Mouse (Mus musculus) monocyte, adult 5-6 weeks (primary cell): ENCODE measurements around the gene Gm2115. TPM values are rescaled to one million over a fixed set of nuclear protein-coding genes. Genes with fewer than 3 reads are reported as not detected.

Source experiments
- ATAC-seq: fragments of 153-309, 156-312 bp; replicated peaks from 2 replicates; pipeline ENCODE4 v1.8.0; 2017; ENCODE audit warnings: mild to moderate bottlenecking; ENCODE audit not compliant: low TSS enrichment, insufficient number of reproducible peaks, severe bottlenecking, poor library complexity, low FRiP score
- total RNA-seq: library from RNA; stranded (forward); fragments of 200-1000, 200-491, 200-594 nt; gene quantifications from 3 replicates; pipeline ENCODE4 v1.2.3, GENCODE M21; 2017

Gene Gm2115
- total RNA-seq, 1 experiment from 2014 or later: not detected

GRCm38 (mm10) chr7:84579769-84580168 lies 51.0 kb downstream of the Gm2115 start:
- no peak for ATAC-seq

DNA sequence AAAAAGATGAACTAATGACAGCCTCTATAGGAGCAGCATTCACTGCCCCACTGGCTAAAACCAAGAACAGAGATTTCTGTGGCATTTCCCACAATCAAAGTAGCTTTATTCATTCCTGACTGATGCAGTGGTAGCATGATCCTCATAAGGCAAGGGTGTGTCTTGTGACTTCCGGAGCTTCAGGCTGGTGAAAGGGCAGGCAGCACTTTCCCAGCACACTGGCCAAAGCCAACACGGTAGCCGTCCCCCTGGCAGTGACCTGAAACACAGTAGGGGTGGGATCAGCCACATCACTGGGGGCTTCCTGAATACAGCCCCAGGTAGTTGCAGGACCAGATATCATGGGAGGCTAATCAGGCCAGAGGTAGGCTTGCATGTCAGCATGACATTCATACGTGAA lies 56.3 kb downstream of the Gm2115 start:
- ATAC-seq: no peak

- no peak for ATAC-seq
Observed at GRCm38 (mm10) chr7:84586360-84587100, 57.8 kb downstream of the Gm2115 start.

GRCm38 (mm10) chr7:84587101-84587783 lies 58.5 kb downstream of the Gm2115 start:
- no peak for ATAC-seq

- ATAC-seq: no peak
Observed at GRCm38 (mm10) chr7:84590622-84591021, 61.9 kb downstream of the Gm2115 start.

DNA sequence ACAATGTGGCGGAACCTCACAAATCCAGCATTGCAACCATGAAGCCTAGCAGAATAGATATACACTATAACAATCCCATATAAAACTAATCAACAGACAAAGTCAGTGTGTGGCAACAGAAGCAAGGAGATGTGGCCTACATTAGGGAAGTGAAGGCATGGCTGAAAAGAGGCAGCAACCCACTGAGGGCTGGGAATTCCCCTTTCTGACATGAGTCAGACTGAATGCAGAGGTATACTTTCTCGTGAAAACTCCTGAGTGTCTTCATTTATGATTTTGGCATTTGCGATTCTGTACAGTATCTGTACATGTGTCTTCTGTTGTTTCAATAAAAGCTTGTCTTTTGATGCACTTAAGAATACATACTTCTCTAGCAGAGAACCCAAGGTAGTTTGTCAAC lies 62.6 kb downstream of the Gm2115 start:
- no peak for ATAC-seq

DNA sequence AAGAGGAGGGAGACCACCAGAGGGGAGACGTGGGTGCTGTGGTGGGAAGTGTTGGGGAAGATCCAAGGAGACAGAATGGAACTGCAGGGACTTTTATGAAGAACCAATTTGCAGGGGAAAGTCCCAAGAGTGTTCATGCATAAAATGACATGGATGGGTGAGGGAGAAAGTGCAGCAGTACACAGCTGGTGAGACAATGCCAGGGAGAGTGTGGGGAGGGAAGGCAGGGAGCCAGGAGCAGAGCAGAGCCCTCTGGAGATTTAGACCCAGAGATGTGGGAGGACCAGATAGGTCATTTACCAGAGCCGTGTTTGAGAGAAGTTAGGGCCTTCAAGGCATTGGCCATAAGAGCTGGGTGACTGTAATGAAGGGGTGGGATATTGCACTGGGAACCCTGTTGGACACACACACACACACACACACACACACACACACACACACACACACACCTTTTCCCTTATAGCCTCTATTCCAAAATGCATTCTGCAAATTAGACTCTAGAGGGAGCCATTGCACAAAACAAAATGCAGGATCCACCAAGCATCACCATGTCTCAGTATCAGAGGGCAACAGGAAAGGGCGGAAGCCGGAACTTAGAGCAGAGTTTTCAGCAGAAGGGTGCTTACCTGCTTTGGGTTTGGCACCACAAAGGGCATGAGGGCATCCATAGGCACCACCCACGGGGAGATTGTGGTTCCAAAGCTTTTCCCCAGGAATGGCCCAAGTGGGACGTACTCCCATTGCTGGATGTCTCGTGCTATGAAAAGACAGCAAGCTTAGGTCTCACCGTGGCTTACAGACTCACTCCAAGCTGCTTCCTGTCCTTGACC lies 65.5 kb downstream of the Gm2115 start:
- ATAC-seq: peak; percentile 38; the same call in 1 of the 2 replicates

- ATAC-seq: no peak
Observed at GRCm38 (mm10) chr7:84594917-84595303, 66.2 kb downstream of the Gm2115 start.

DNA sequence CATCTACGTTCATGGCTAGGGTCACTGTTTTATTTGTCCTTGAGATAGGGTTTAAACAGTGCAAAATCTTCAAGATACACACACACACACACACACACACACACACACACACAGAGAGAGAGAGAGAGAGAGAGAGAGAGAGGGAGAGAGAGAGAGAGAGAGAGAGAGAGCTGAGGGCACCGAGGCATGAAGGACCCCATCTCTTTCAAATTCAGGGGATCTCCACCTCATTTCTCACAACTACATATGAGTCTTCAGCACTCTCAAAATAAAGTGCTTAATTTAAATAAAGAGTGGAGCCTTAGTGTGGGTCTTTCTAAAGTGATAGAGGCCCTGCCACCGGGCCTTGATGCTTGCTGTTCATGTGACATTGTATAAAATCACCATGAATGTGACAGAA lies 67.2 kb downstream of the Gm2115 start:
- ATAC-seq: no peak

- ATAC-seq: no peak
Observed at GRCm38 (mm10) chr7:84596633-84597032, 67.9 kb downstream of the Gm2115 start.

- ATAC-seq: no peak
Observed at GRCm38 (mm10) chr7:84600631-84601030, 71.9 kb downstream of the Gm2115 start.

DNA sequence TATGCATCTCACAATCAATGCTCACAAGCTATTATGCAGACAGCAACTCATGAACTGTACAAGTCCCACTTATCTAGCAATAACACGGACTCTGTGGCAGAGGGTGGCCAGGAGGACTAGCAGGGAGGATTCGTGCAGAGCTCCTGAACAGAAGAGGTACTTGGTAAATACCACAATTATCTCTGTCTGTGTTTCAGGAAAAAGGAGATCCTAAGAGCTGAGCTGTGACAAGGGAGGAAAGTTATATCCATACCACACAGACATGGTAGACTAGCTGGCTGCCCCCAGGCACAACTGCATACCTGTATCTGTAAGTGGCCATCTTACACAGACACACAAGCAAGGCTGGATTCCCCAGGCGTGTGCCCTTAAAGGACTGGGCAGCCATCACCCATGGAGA lies 72.6 kb downstream of the Gm2115 start:
- no peak for ATAC-seq

- ATAC-seq: no peak
Observed at GRCm38 (mm10) chr7:84604501-84604900, 75.7 kb downstream of the Gm2115 start.

DNA sequence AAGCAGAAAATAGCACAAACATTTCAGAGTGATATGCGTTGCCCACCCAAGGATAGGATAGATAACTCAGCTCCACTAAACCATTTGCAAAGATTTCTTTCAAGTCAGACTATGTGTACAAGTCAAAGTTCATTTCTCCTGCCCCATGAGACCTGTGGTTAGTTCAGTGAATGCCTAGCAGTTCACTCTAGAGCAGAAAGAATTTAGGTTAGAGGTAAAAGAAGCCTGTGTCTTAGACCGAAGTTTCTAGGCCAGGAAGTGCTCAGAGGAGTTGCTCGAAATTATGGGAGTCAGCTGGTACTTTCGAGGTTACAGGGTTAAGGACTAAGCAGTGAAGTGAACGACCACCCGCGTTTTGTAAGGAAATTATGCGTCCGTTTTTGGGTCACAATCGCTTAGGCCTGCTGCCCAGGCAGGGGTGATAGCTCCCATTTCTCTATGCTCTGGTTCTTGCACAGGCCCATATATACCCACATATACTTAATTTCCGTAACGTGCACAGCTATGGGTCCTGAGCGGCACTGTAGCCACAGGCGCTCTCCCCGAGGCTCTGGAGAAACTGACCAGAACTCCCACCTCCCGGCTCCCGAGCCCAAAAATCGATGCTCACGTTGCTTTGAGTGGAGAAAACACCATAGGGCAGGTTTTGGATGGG lies 76.4 kb downstream of the Gm2115 start:
- ATAC-seq: no peak

GRCm38 (mm10) chr7:84605704-84606292 lies 77.0 kb downstream of the Gm2115 start:
- peak; percentile 55 for ATAC-seq

DNA sequence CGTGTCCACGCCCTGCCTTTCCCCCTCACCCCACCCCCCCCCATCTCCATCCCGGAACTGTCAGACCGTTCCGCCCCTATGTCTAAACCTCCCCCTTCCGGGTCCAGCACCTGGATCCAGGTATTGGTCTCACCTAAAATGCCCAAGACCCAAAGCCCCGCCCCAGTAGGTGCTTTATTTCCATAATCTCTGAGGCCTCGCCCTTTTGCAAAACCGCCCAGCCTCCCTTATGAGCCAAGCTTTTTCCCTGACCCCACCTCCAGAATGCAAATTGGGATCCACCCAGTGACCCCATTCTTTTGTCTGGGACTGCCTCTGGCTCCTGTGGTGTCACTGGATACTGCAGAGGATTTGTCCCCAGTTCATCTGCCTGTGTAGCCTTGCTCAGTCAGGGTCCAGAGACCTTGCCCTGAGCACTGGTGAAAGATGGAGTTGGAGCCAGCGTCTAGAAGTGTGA lies 77.6 kb downstream of the Gm2115 start, which contains the start of gene Fah:
Fah (minus strand) TSS at position 430 of the 457 bp plus-strand sequence.
- ATAC-seq: no peak

DNA sequence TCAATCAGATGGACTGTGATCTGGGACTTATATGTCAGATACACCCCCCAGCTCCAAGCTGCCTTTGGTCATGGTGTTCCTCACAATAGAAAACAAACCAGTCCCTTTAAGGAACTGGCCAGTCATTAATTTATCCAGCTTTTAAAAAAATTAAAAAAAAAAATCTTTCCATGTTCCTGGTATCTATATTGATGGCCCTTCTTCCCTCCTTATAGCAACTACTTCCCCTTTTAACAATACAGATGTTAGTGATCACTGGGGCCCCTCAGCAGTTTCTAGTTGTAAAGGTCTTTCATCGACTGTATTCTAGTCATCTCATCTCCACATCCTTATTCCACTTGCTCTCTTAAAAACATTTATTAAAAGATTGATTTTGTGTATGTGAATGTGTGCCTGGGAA lies 82.9 kb downstream of the Gm2115 start:
- ATAC-seq: no peak

- ATAC-seq: no peak
Observed at GRCm38 (mm10) chr7:84612445-84612844, 83.7 kb downstream of the Gm2115 start.
